Mouse (Mus musculus) liver, postnatal 0 days (tissue): ENCODE data around the gene Tmem44. TPM values are rescaled to one million over a fixed set of nuclear protein-coding genes. Genes with fewer than 3 reads are reported as not detected.

Experiments
- ATAC-seq: fragments of 200-750 bp; cut with Nextera tagmentation; 2 replicates; pipeline ENCODE4 v1.8.0; 2017; ENCODE audit warnings: mild to moderate bottlenecking, moderate library complexity
- DNase-seq: peaks from one replicate; pipeline ENCODE4 v3.0.0-alpha.2; 2016
- H3K27ac ChIP-seq: fragments of 300-500 bp; sonication (generic); 2 replicates; pipeline ENCODE4 v1.5.1; 2014; ENCODE audit warnings: antibody characterized with exemption, moderate library complexity, mild to moderate bottlenecking, low read depth
- H3K27me3 ChIP-seq: fragments of 300-500 bp; sonication (generic); 2 replicates; pipeline ENCODE4 v1.6.1; 2014; ENCODE audit warnings: low read length, control low read depth, mixed read lengths; ENCODE audit not compliant: insufficient read depth
- H3K36me3 ChIP-seq: fragments of 300-500 bp; sonication (generic); replicated peaks from 2 replicates; pipeline ENCODE4 v1.6.1; 2014; ENCODE audit warnings: mild to moderate bottlenecking, control low read depth, low read length, moderate library complexity, mixed read lengths; ENCODE audit not compliant: insufficient read depth
- H3K4me1 ChIP-seq: fragments of 300-500 bp; sonication (generic); 2 replicates; pipeline ENCODE4 v1.6.1; 2014; ENCODE audit warnings: antibody characterized with exemption, mild to moderate bottlenecking, control low read depth; ENCODE audit not compliant: insufficient read depth
- H3K4me2 ChIP-seq: fragments of 300-500 bp; sonication (generic); 2 replicates; pipeline ENCODE4 v1.6.1; 2014; ENCODE audit warnings: low read depth, mild to moderate bottlenecking, low read length, moderate library complexity, mixed read lengths
- H3K4me3 ChIP-seq: fragments of 300-500 bp; sonication (generic); 2 replicates; pipeline ENCODE4 v1.5.1; 2014; ENCODE audit warnings: low read depth, low read length
- H3K9ac ChIP-seq: fragments of 300-500 bp; sonication (generic); replicated peaks from 2 replicates; pipeline ENCODE4 v1.6.1; 2014; ENCODE audit warnings: mild to moderate bottlenecking, moderate library complexity
- H3K9me3 ChIP-seq: fragments of 300-500 bp; sonication (generic); 2 replicates; pipeline ENCODE4 v1.6.1; 2016; ENCODE audit warnings: mild to moderate bottlenecking, control low read depth, low read length, mixed read lengths
- CTCF ChIP-seq: sonication (generic); IDR thresholded peaks from 2 replicates; pipeline ENCODE4 v1.5.1; 2016; ENCODE audit warnings: antibody characterized with exemption, low read depth
- EP300 ChIP-seq: IDR thresholded peaks from 2 replicates; pipeline ENCODE4 v1.6.1; 2016; ENCODE audit warnings: antibody characterized with exemption, low read depth, mild to moderate bottlenecking
- WGBS: fragments of 180-500 bp; shearing (Covaris S2); extraction: QIAGEN DNeasy Blood & Tissue Kit; methylation state at CpG from one replicate; pipeline ENCODE4 v1.1.7; 2014; ENCODE audit not compliant: insufficient replicate concordance; 5-methylcytosine and 5-hydroxymethylcytosine counted together
- polyA plus RNA-seq: library from polyadenylated mRNA; unstranded; fragments of >200 nt; fragmentation: Nextera tagmentation; extraction: Ambion mirVana; gene quantifications from 2 replicates; pipeline ENCODE4 v1.2.1, GENCODE M21; 2015

Gene Tmem44
- polyA plus RNA-seq, 1 experiment from 2014 or later: 0.73 TPM

DNA sequence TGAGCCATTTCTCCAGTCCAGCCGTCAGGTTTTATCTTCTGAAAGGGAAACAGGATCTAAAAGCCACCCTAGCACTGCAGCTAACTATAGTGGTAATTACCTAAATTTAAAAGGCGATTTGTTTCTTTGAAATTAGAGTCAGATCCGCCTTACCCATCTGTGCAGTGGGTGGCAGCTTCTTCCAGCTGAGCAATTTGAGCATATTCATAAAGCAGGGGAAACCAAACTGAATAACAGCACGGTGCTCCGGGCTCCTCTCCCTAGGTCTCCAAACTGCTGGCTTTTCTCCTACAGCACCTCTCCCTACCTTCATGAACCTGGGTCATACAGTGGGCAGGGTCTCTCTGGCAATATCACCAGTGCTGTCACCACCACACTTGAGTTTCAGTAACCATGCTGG is 2.4 kb downstream of the Tmem44 start:
- DNase-seq (no peak), ATAC-seq (no peak)
- 79% methylated on average over 5 of the region's 5 CpGs for WGBS
- TF ChIP-seq EP300: no peak
- H3K9me3 ChIP-seq: no peaks in the 10 kb centered on the region
- H3K36me3 ChIP-seq: no peaks in the 10 kb centered on the region
- H3K27me3 ChIP-seq: peaks cover 16% of the 10 kb centered on the region; the same call in 1 of the 2 replicates
- no peak overlapping the region for H3K27ac ChIP-seq
- H3K4me2 ChIP-seq: no peak overlapping the region
- no peak overlapping the region for H3K9ac ChIP-seq
- H3K4me1 ChIP-seq: peaks cover 12% of the 10 kb centered on the region
- no peak overlapping the region for H3K4me3 ChIP-seq

DNA sequence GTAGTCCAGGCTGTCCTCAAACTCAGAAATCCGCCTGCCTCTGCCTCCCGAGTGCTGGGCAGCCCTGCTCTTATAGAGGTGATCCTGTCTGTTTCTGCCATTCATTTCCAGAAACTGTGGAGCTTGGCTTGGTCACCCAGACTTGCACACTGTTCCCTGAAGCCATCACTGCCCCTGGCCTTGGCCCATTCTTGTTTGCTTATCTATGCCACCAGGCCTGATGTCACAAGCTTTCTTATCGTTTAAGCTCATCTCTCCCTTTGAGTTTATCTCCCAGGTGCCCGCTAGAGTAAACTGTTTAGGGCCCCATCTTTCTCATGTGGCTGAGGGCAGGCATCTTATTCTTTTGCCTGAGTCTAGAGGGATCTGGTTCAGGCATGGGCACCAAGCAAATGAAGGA is 5.9 kb downstream of the Tmem44 start:
- ATAC-seq (no peak), DNase-seq (no peak)
- Histone ChIP-seq H3K4me1 (no peaks in the 10 kb centered on the region), H3K4me2 (no peak overlapping the region), H3K27ac (no peak overlapping the region), H3K4me3 (no peak overlapping the region), H3K27me3 (peaks cover 13% of the 10 kb centered on the region; the same call in 1 of the 2 replicates), H3K36me3 (no peaks in the 10 kb centered on the region), H3K9ac (no peak overlapping the region), H3K9me3 (no peaks in the 10 kb centered on the region)
- WGBS: 51% methylated on average over 4 of the region's 4 CpGs
- TF ChIP-seq CTCF (no peak), EP300 (no peak)

DNA sequence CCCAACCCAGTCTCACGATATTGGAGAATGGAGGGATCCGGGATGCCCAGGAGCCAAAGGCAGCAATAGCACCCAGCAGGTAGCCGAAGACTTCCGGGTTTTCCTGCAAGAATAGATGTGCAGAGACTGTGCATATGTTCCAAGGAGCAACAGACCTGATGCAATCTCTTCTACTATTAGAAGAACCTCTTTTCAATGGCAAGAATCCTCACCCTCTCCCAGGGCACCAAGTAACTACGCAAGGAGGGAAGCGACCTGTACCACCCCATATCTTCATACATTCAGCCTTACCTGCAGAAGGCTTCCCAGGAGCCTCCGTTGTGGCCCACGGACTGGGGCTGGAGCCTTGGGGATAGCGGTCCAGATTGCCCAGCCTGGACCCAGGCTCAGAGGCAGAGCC is 7.3 kb downstream of the Tmem44 start:
- Histone ChIP-seq H3K4me1 (no peaks in the 10 kb centered on the region), H3K36me3 (no peaks in the 10 kb centered on the region), H3K9me3 (no peaks in the 10 kb centered on the region), H3K4me2 (no peak overlapping the region), H3K27me3 (peaks cover under 1% of the 10 kb centered on the region; the same call in 1 of the 2 replicates), H3K9ac (no peak overlapping the region), H3K4me3 (no peak overlapping the region), H3K27ac (no peak overlapping the region)
- no peak for TF ChIP-seq CTCF
- no peak for TF ChIP-seq EP300
- DNase-seq (no peak), ATAC-seq (no peak)
- WGBS: 81% methylated on average over 9 of the region's 9 CpGs

DNA sequence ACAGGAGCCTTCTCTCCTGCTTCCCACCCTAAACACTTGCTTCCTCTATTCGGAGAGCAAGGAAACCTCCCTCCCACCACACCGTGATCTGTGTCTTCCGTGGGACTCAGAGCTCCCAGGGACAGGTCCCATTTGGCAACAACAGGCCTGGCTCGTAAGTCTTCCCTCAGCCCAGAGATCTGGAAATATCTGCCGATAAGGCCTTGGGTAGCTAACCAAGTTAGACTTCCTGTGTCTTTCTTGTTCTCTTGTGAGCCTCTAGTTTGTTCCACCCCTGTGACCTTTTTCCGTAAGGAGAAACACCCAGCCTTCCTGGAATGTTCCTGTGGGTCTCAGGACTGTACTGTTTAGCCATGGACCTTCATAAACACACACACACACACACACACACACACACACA is 7.8 kb downstream of the Tmem44 start:
- Histone ChIP-seq H3K4me2 (no peak overlapping the region), H3K27me3 (no peaks in the 10 kb centered on the region), H3K4me3 (no peak overlapping the region), H3K4me1 (no peaks in the 10 kb centered on the region), H3K9ac (no peak overlapping the region), H3K36me3 (no peaks in the 10 kb centered on the region), H3K27ac (no peak overlapping the region), H3K9me3 (no peaks in the 10 kb centered on the region)
- DNase-seq (no peak), ATAC-seq (no peak)
- no peak for TF ChIP-seq CTCF
- WGBS: 66% methylated on average over 6 of the region's 6 CpGs

DNA sequence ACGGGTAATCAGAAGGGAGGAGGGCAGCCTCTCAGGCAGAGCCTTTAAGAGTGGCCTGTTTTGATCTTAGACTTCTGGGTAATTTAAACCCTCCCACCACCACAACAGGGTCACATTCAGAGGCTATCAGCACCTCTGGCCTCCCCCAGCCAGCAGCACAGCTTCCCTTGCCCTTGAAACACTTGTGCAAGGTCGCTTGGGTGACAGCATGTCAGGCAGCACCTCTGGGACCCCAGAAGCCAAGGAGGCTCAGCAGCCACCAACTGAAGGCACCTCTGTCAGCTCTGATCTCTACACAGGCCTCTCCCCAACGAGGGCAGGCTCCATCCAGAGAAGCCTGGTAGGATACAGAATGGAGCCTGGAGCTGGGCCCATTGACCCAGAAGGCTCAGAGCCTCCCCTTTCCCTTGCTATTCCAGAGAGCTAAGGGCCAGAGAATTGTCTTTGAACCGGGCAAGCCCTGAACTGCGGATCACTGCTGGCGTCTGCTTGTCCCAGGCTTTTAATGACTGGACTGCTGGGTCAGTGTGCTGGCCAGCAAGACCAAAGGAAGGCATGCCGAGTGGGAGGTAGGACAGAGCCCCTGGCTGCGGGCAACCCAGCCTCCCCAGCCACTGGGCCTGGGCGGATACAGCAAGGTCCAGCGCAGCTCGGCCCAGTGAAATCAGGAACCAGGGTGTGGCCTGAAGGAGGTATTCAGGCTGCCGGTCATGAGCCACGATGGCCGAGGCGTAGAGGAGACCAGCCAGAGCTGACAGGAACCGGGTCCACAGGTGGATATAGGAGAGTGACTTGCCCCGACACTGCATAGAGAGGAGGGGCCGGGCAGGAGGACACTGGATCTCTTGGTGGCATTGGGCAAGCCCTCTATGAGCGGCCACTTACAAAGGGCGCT is 10.3 kb downstream of the Tmem44 start:
- H3K4me2 ChIP-seq: no peak overlapping the region
- no peak overlapping the region for H3K27ac ChIP-seq
- H3K9ac ChIP-seq: no peak overlapping the region
- 76% methylated on average over 20 of the region's 20 CpGs for WGBS
- no peaks in the 10 kb centered on the region for H3K27me3 ChIP-seq
- no peaks in the 10 kb centered on the region for H3K9me3 ChIP-seq
- H3K4me3 ChIP-seq: no peak overlapping the region
- DNase-seq (no peak), ATAC-seq (no peak)
- H3K4me1 ChIP-seq: no peaks in the 10 kb centered on the region
- no peaks in the 10 kb centered on the region for H3K36me3 ChIP-seq
- TF ChIP-seq EP300: no peak

DNA sequence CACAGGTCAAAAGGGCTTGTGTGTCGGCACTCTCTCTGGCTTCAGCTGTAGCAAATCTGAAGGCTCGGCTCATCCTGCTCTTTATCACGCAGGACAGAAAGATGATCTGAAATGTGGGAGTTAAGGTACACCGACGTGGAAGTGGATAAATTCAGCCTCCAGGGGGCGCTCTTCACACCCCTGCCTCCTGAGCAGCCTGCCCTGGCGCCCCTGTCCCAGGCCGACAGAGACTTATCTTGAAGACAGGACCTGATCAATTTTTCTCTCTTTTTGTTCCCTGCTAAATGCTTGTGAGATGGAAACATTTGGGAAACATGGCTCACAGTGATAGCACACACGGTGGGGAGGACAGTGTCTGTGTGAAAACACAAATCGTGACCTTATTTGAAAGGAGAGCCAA is 11.2 kb downstream of the Tmem44 start:
- 29% methylated on average over 10 of the region's 10 CpGs for whole genome bisulfite sequencing
- H3K36me3 ChIP-seq: no peaks in the 10 kb centered on the region
- peak; percentile 86 for TF ChIP-seq CTCF
- TF ChIP-seq EP300: no peak
- H3K27ac ChIP-seq: no peak overlapping the region
- H3K9ac ChIP-seq: no peak overlapping the region
- no peaks in the 10 kb centered on the region for H3K27me3 ChIP-seq
- DNase-seq (peak; percentile 72), ATAC-seq (no peak)
- no peaks in the 10 kb centered on the region for H3K9me3 ChIP-seq
- no peak overlapping the region for H3K4me2 ChIP-seq
- no peaks in the 10 kb centered on the region for H3K4me1 ChIP-seq
- H3K4me3 ChIP-seq: no peak overlapping the region
